10 mouse cellular contexts compared by ENCODE assay signal in genomic region chr10:61848553-61848952, GRCm38 (mm10).
DNase-seq lines count a peak whose midpoint lies in the region; ATAC-seq lines count a peak whose summit lies in the region.
"Had no signal": no experiment of that assay in that cellular context is flagged by ENCODE, and none has a peak within 500 bp of the region (broad histone marks: within the 10 kb centered on the region; RNA-seq: fewer than 3 reads in every experiment).

No protein-coding gene starts in this region.

- no peaks in the 10 kb centered on the region for H3K27me3 ChIP-seq in heart, embryonic 11.5 days (ENCODE audit: control insufficient read depth, insufficient read depth, low read length)

- 32% methylated on average over 6 of the region's 6 CpGs for WGBS in heart, embryonic 11.5 days (ENCODE audit: insufficient replicate concordance)

- peak overlapping the region; percentile 74 for H3K27ac ChIP-seq in heart, embryonic 11.5 days (ENCODE audit: low read depth, low read length)
- H3K27ac ChIP-seq: forebrain, embryonic 10.5 days had no signal

- H3K4me1 ChIP-seq in heart, embryonic 11.5 days (ENCODE audit: control insufficient read depth, insufficient read depth, low read length): peaks cover 24% of the 10 kb centered on the region
- H3K4me1 ChIP-seq: forebrain, embryonic 10.5 days; megakaryocyte, embryonic 14.5 days had no signal

- peak overlapping the region; percentile 11; the same call in 1 of the 2 replicates for H3K4me2 ChIP-seq in heart, embryonic 11.5 days

- H3K4me3 ChIP-seq in heart, embryonic 11.5 days (ENCODE audit: low read depth, low read length): no peak overlapping the region
- H3K4me3 ChIP-seq: forebrain, embryonic 10.5 days; megakaryocyte, embryonic 14.5 days had no signal

- peak; percentile 36 for DNase-seq in kidney, postnatal 14 days
- no peak for DNase-seq in kidney, adult 9 months
- DNase-seq in heart, postnatal 14 days: peak; percentile 24 to 40
- DNase-seq in skeletal muscle tissue, adult 2 months (ENCODE audit: low read depth, low spot score): peak; percentile 26
- no peak for DNase-seq in cerebellum, postnatal 36 days
- DNase-seq in adrenal gland, postnatal 10 days: no peak
- DNase-seq: retina, postnatal 1 day had no signal

- no peaks in the 10 kb centered on the region for H3K9me3 ChIP-seq in heart, embryonic 11.5 days (replicated peaks; ENCODE audit: control insufficient read depth, low read length)
- H3K9me3 ChIP-seq: forebrain, embryonic 10.5 days; megakaryocyte, embryonic 14.5 days had no signal

- H3K36me3 ChIP-seq in heart, embryonic 11.5 days (ENCODE audit: control insufficient read depth, insufficient read depth, low read length): 0 out of 2 replicates have a peak, but pooled peaks cover 2% of the 10 kb centered on the region
- H3K36me3 ChIP-seq: forebrain, embryonic 10.5 days had no signal

- no peak overlapping the region for H3K9ac ChIP-seq in heart, embryonic 11.5 days (ENCODE audit: low read depth, low read length)

- no peak for ATAC-seq in heart, embryonic 11.5 days (replicated peaks; ENCODE audit: insufficient number of reproducible peaks, low FRiP score, low TSS enrichment)

- intact Hi-C loops in heart, postnatal 14 days (cut with DNase I): no loop called here

Comparison
In these comparisons a context has a peak if more than half of its experiments do, and no peak if none do; other contexts are left out.
1. DNase-seq: peak in kidney, postnatal 14 days (single experiment), heart, postnatal 14 days (2 of 2) and skeletal muscle tissue, adult 2 months (single experiment); none in kidney, adult 9 months (single experiment), cerebellum, postnatal 36 days (0 of 2) and adrenal gland, postnatal 10 days (single experiment).